Mouse (Mus musculus): ENCODE data around the gene Ak1. TPM values are rescaled to one million over a fixed set of nuclear protein-coding genes. Genes with fewer than 3 reads are reported as not detected.

Ak1 gene
- polyA plus RNA-seq, 1 experiment = 132 TPM

DNA sequence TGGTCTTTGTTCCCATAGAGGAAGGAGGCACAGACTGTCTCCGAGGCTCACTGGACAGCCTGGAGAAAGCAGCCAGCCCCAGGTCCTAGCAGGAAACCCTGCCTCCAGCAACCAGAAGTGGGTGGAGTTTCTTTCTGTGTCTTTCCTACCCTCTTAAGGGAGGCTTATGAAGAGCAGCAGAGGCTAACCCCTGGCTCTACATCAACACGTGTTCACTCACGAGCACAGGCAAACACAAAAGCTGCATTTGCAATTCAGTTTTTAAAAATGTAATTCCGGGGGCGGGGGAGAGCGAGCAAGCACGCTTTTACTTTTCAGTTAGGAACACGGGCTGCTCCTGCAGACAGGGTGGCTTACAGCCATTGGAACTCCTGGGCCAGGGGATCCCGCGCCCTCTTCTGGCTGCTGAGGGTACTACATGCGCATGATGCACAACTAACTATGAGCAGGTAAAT is 18.9 kb upstream of the Ak1 start:
- Histone ChIP-seq H3K27me3 (ENCODE audit: control insufficient read depth, insufficient read depth, low read length) (no peaks in the 10 kb centered on the region), H3K4me3 (replicated peaks; ENCODE audit: insufficient read depth, low read depth, low read length) (peak overlapping the region; percentile 6), H3K4me1 (ENCODE audit: control insufficient read depth, insufficient read depth, low read length) (peaks cover 36% of the 10 kb centered on the region), H3K27ac (ENCODE audit: insufficient read depth, low read length) (no peak overlapping the region)
- TF ChIP-seq CTCF (IDR thresholded peaks at IDR 0.05; ENCODE audit: borderline replicate concordance, insufficient read depth, low read depth, low read length) (peak; percentile 91), POLR2A (IDR thresholded peaks at IDR 0.05; ENCODE audit: borderline replicate concordance, insufficient read depth, low read length) (no peak)
- WGBS = under 1% methylated on average over 11 of the region's 11 CpGs
- DNase-seq = peak; percentile 87 to 95

DNA sequence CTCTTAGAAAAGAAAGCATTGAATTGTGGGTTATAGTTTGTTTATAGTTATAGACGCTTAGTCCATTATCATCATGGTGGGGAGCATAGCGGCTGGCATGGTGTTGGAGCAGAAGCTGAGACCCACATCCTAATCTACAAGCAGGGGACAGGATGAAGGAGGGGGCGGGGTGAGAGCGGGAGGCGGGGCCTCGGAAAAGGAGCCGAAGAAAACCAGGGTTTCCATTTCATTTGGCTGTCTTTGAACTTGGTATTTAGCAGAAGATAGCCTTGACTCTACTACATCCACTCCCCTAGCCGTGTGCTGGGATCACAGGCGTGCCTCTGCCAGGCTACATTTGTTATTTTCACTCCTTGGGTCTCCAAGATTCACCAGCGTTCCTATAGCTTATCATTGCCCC is 16.9 kb upstream of the Ak1 start:
- H3K27me3 ChIP-seq (ENCODE audit: control insufficient read depth, insufficient read depth, low read length) = no peaks in the 10 kb centered on the region
- no peak overlapping the region for H3K4me3 ChIP-seq (replicated peaks; ENCODE audit: insufficient read depth, low read depth, low read length)
- TF ChIP-seq CTCF (IDR thresholded peaks at IDR 0.05; ENCODE audit: borderline replicate concordance, insufficient read depth, low read depth, low read length) = no peak
- TF ChIP-seq POLR2A (IDR thresholded peaks at IDR 0.05; ENCODE audit: borderline replicate concordance, insufficient read depth, low read length) = no peak
- peaks cover 20% of the 10 kb centered on the region for H3K4me1 ChIP-seq (ENCODE audit: control insufficient read depth, insufficient read depth, low read length)
- 54% methylated on average over 10 of the region's 10 CpGs for WGBS
- no peak overlapping the region for H3K27ac ChIP-seq (ENCODE audit: insufficient read depth, low read length)
- no peak for DNase-seq

DNA sequence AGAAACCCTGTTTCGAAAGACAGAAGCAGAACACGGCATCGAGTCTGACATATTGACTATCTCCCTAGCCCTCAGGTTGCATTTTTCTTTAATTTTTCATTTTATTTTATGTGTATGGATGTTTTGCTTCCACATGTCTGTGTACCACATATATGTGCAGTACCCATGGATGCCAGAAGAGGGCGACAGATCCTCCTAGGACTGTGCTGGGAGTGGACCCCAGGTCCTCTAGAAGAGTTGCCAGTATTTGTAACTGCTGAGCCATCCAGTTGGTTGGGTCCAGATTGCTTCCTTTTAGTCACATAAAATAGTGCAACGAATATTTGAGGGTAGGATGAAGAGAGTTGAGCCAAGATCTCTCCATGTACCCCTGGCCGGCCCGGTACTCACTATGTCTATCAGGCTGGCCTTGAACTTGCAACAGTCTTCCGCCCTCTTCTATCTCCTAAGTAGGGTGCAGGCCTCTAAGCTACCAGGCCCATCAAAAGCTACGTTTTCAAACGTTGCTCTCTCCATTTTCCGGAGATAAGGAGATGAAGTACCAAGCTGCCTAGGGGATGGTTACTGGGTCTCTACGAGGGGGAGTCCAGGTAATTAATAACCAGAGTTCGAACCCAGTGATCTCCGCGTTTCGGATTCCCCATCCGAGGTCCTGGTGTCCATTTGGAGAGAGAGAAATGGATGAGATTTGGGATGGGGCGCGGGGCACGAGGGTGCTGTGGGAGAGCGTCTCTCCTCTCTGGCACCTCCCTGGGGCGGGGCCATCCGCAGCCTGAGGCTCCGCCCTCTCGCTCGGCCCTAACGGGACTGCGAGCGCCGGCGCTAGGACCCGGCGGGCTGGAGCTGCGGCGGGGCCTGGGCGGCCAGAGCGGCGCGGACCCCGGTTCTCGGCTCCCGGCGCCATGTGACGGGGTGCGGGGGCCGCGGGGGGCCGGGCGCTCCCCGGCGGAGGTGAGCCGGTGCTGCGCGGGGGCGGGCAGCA is 15.1 kb upstream of the Ak1 start:
- Histone ChIP-seq H3K4me1 (ENCODE audit: control insufficient read depth, insufficient read depth, low read length) (peaks cover 12% of the 10 kb centered on the region), H3K4me3 (replicated peaks; ENCODE audit: insufficient read depth, low read depth, low read length) (peak overlapping the region; percentile 60), H3K27ac (ENCODE audit: insufficient read depth, low read length) (peak overlapping the region; percentile 78), H3K27me3 (ENCODE audit: control insufficient read depth, insufficient read depth, low read length) (no peaks in the 10 kb centered on the region)
- 0 out of 2 replicates have a peak, but pooled peaks have one; percentile 34 for TF ChIP-seq POLR2A (IDR thresholded peaks at IDR 0.05; ENCODE audit: borderline replicate concordance, insufficient read depth, low read length)
- TF ChIP-seq CTCF (IDR thresholded peaks at IDR 0.05; ENCODE audit: borderline replicate concordance, insufficient read depth, low read depth, low read length) = peak; percentile 43; the same call in 1 of the 2 replicates
- WGBS = 11% methylated on average over 55 of the region's 55 CpGs
- peak; percentile 87 to 90 for DNase-seq

DNA sequence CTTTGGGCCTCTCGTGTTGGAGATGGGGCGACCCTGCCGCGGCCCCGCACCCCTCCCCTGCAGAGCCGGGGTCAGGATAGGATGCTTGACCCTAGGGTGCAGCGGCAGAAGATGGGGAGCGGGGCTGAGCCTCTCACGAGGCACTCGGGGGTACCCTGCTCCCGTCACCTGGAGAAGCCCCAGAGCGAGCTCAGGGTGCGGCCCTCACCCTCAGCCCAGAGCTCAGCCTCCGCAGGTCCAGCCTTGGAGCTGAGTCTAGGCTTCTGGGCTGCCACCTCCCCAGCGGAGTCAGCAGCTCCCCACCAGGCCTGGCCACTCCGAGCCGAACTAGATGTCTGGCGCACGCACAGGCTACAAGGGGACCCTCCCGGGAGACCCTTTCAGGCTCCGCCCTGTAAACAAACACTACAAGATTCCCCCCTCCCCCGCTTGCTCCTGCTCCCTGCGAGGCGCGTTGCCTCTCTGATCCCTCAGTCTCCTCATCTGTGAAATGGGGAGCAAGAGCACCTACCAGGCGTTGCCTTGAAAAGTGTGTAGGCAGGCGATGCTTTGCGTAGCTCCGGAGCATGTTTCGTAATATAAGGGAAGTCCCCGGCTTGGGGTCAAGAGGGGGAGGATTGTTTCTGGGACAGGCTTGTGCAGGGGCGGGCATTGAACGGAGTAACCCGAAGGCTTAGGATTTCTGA is 14.2 kb upstream of the Ak1 start:
- Histone ChIP-seq H3K4me3 (replicated peaks; ENCODE audit: insufficient read depth, low read depth, low read length) (peak overlapping the region; percentile 60), H3K27ac (ENCODE audit: insufficient read depth, low read length) (peak overlapping the region; percentile 78), H3K27me3 (ENCODE audit: control insufficient read depth, insufficient read depth, low read length) (no peaks in the 10 kb centered on the region), H3K4me1 (ENCODE audit: control insufficient read depth, insufficient read depth, low read length) (peaks cover 5% of the 10 kb centered on the region; the same call in 1 of the 2 replicates)
- TF ChIP-seq CTCF (IDR thresholded peaks at IDR 0.05; ENCODE audit: borderline replicate concordance, insufficient read depth, low read depth, low read length) (no peak), POLR2A (IDR thresholded peaks at IDR 0.05; ENCODE audit: borderline replicate concordance, insufficient read depth, low read length) (no peak)
- DNase-seq = peak; percentile 60 to 71
- 6% methylated on average over 34 of the region's 34 CpGs for WGBS

DNA sequence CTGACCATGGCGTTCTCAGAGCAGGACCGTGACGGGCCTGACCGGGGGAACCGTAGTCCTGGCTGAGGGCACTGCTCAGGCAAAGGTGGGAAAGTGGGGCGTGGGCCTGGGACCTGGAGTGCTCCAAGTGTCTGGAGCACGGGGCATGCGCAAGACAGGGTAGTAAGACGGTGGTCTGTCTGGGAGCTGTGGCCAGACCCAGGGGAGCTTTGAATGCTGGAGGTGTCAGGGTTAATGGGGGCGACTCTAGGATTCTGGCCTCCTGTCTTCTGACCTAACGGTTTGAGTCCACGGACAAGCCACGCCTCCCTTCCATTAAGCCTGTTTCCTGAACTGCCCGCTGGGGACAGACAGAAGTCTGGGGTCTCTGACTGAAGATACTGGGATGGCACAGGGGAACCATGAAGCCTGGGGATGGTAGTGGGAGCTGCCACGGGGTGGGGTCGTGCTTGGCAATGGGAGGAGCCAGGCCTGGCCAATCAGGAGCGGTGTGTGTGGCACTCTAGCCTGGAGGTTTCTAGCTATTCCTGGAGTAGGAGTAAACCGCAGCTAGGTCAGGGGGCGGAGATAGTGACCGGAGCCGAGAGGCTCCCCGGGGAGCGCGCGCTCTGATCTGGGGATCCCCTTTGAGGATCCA is 13.3 kb upstream of the Ak1 start:
- H3K27ac ChIP-seq (ENCODE audit: insufficient read depth, low read length) = 0 out of 2 replicates have a peak overlapping the region, but pooled peaks have one; percentile 9

DNA sequence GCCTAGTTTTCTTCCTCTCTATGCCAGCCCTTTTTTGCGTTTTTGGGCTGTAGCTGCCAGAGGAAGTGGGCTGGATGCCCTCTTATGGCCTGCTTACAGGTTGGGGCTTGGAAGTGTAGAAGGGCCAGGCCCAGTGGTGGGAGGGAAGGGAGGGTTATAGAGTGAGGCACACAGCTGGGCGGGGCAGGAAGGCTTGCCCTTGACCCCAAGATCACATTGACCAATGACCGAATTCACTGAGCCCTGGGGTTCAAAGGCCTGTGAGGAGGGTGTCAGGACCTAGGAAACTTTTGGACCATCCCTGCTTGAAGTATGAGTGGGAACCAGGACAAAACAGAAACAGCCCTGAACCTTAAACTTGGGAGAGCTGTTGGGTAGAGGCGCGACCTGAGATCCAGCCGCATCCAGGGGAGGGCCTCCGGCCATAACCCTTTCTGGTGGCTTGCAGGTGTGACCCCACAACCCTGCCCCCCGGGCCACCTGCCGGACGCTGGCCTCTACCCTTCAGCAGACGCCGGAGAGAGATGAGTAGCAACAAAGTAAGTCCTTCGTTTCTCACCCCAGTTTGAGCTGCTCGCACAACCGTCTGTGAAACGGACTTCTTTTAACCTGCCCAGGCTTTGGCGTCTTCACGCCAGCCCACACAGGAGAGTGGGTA is 12.7 kb upstream of the Ak1 start:
- no peak for TF ChIP-seq CTCF (IDR thresholded peaks at IDR 0.05; ENCODE audit: borderline replicate concordance, insufficient read depth, low read depth, low read length)
- peak in 1 of 2 experiments; percentile 32 for DNase-seq
- H3K4me3 ChIP-seq (replicated peaks; ENCODE audit: insufficient read depth, low read depth, low read length) = peak overlapping the region; percentile 60
- WGBS = 59% methylated on average over 18 of the region's 18 CpGs
- H3K4me1 ChIP-seq (ENCODE audit: control insufficient read depth, insufficient read depth, low read length) = peaks cover 3% of the 10 kb centered on the region; the same call in 1 of the 2 replicates
- H3K27ac ChIP-seq (ENCODE audit: insufficient read depth, low read length) = 0 out of 2 replicates have a peak overlapping the region, but pooled peaks have one; percentile 9
- no peaks in the 10 kb centered on the region for H3K27me3 ChIP-seq (ENCODE audit: control insufficient read depth, insufficient read depth, low read length)

More for the DNA sequence above, 13.3 kb upstream of the Ak1 start:
- TF ChIP-seq CTCF (IDR thresholded peaks at IDR 0.05; ENCODE audit: borderline replicate concordance, insufficient read depth, low read depth, low read length) (no peak), POLR2A (IDR thresholded peaks at IDR 0.05; ENCODE audit: borderline replicate concordance, insufficient read depth, low read length) (no peak)
- WGBS = 8% methylated on average over 25 of the region's 25 CpGs
- DNase-seq = peak; percentile 74 to 77
- Histone ChIP-seq H3K4me1 (ENCODE audit: control insufficient read depth, insufficient read depth, low read length) (peaks cover 3% of the 10 kb centered on the region; the same call in 1 of the 2 replicates), H3K27me3 (ENCODE audit: control insufficient read depth, insufficient read depth, low read length) (no peaks in the 10 kb centered on the region), H3K4me3 (replicated peaks; ENCODE audit: insufficient read depth, low read depth, low read length) (peak overlapping the region; percentile 60)
